Mouse (Mus musculus) bone marrow, adult 2 months (tissue): ENCODE measurements around the gene Atf7. TPM values are rescaled to one million over a fixed set of nuclear protein-coding genes. Genes with fewer than 3 reads are reported as not detected.

ENCODE experiments used
- H3K27ac ChIP-seq: fragments of 200-500 bp; 2 replicates; pipeline ENCODE4 v1.5.1; 2012; ENCODE audit warnings: low read depth, mild to moderate bottlenecking, control low read depth, inconsistent platforms, low read length; ENCODE audit not compliant: control insufficient read depth, poor library complexity, insufficient read depth
- H3K4me1 ChIP-seq: fragments of 200-500 bp; 2 replicates; pipeline ENCODE4 v1.6.1; 2011; ENCODE audit warnings: low read length; ENCODE audit not compliant: control insufficient read depth, insufficient read depth
- H3K4me3 ChIP-seq: fragments of 200-500 bp; replicated peaks from 2 replicates; pipeline ENCODE3; 2011; ENCODE audit warnings: mild to moderate bottlenecking, low read depth, low read length, control low read depth; ENCODE audit not compliant: control insufficient read depth
- CTCF ChIP-seq: fragments of 200-500 bp; IDR thresholded peaks from 2 replicates; pipeline ENCODE4 v1.5.1; 2011; ENCODE audit warnings: low read length, control low read depth; ENCODE audit not compliant: control insufficient read depth, insufficient read depth
- POLR2A ChIP-seq: fragments of 200-500 bp; IDR thresholded peaks from 2 replicates; pipeline ENCODE4 v1.6.1; 2011; ENCODE audit warnings: low read depth, mild to moderate bottlenecking, control low read depth, low read length, borderline replicate concordance; ENCODE audit not compliant: control insufficient read depth
- WGBS: fragments of 180-500 bp; shearing (Covaris S2); methylation state at CpG from one replicate; pipeline ENCODE4 v1.1.7; 2018; 5-methylcytosine and 5-hydroxymethylcytosine counted together
- polyA plus RNA-seq: library from polyadenylated mRNA; stranded (reverse); fragments of >200 nt; gene quantifications from 2 replicates; pipeline ENCODE4 v1.2.4, GENCODE M21; 2011; ENCODE audit warnings: low replicate concordance; ENCODE audit not compliant: missing spikeins, insufficient read depth, insufficient read length

The Atf7 gene
- polyA plus RNA-seq, 1 experiment, result 45.2 TPM

DNA sequence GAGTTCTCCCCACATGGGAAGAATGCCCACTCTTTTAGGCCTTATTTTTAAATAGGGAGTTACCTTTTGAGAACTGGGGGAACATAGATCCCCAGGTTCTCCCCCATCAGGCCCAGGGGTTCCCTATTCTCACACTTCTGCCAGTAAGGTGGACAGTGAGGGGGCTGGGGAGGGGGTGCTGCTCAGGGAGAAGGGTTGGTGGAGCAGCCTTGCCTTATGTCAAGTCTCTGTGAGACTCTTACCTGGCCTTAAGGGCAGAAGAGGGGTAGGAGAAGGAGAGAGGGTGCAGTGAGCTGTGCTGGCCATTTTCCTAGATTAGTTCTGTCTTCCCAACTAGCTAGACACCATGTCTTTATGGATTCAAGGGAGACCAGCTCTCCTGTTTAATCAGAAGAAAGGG, 112.8 kb downstream of the Atf7 start:
- TF ChIP-seq POLR2A (no peak), CTCF (no peak)
- no peak overlapping the region for H3K4me3 ChIP-seq
- H3K27ac ChIP-seq, result no peak overlapping the region
- H3K4me1 ChIP-seq, result no peaks in the 10 kb centered on the region; the same call in 1 of the 2 replicates

DNA sequence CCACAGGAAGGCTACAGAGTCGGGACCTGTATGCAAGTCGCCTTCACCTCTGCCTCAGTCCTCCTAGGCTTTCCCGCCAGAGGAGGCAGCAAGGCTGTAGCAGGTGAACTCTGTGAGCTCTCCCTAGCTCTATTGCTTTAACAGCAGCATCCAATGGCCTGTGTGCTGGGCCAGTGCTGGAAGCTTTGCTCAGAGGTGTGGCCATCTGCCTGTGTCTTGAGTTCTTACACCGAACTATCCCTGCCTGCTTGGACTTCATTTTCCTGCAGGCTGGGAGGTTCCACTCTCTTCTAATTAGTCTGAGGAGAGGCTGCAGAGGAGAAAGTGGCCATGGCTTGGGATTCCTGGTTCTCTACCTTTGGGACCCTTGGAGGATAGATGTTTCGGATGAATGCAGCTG, 113.3 kb downstream of the Atf7 start:
- no peaks in the 10 kb centered on the region; the same call in 1 of the 2 replicates for H3K4me1 ChIP-seq
- H3K27ac ChIP-seq, result no peak overlapping the region
- TF ChIP-seq CTCF (no peak), POLR2A (no peak)
- 84% methylated on average over 5 of the region's 5 CpGs for WGBS
- no peak overlapping the region for H3K4me3 ChIP-seq

DNA sequence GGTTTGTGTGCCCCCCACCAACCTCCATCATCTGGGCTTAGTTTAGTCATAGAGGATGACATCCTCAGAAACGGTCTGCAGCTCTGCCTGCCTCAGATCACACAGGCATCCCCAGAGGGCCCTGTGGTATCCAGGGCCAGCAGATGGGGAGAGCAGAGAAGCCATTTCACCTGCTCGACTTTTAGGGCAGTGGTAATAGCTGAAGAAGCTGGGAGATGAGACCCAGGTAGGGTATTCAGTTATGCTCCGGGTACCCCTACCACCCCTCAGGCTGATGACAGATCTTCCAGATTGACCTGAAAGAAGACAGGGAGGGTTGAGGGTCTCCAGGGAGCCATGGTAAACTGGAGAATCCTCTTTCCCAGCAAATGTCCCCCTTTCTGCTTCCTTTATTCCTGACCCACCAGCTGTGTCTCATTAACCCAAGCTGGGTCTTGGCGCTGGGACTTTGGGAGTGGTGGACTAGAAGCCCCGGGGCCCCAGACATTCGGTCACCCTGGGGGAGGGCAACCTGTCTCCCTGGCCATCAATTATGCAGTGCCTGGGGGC, 113.9 kb downstream of the Atf7 start:
- TF ChIP-seq POLR2A (no peak), CTCF (no peak)
- 59% methylated on average over 6 of the region's 6 CpGs for WGBS
- Histone ChIP-seq H3K27ac (no peak overlapping the region), H3K4me3 (no peak overlapping the region), H3K4me1 (no peaks in the 10 kb centered on the region; the same call in 1 of the 2 replicates)

DNA sequence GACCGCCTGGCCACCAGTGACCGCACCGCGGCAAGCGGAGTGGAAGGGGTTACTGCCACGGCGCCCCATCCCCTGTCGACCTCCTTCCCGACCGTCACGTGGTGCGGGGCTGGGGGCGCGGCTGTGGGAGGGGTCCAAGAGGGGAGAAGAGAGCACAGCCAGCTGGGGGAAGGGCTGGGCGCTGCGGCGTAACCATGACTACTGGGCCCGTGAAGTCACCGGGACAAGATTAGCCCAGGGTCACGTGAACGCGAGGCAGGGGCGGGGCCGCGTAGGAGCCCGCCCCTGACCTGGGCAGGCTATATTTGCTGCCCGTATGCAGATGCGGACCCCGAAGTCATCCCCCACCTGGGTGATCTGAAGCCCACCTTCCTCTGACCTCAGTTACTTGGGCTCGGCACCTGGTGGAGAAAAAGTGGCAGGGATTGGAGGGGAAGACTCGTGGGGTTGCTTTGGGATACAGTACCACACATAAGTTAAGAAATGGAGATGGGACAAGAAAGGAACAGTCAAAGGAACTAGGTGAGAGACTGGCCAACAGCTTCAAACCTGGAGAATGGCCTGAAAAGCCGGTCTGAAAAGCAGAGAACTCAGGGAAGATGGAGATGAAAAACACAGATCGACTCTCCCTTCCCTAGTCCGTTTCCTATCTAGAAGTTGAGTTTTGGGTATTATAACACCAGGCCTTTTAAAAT, 114.5 kb downstream of the Atf7 start:
- WGBS, result 5% methylated on average over 34 of the region's 34 CpGs
- peak overlapping the region; percentile 46 for H3K4me3 ChIP-seq
- TF ChIP-seq CTCF, result no peak
- no peak for TF ChIP-seq POLR2A
- no peak overlapping the region for H3K27ac ChIP-seq
- no peaks in the 10 kb centered on the region; the same call in 1 of the 2 replicates for H3K4me1 ChIP-seq

DNA sequence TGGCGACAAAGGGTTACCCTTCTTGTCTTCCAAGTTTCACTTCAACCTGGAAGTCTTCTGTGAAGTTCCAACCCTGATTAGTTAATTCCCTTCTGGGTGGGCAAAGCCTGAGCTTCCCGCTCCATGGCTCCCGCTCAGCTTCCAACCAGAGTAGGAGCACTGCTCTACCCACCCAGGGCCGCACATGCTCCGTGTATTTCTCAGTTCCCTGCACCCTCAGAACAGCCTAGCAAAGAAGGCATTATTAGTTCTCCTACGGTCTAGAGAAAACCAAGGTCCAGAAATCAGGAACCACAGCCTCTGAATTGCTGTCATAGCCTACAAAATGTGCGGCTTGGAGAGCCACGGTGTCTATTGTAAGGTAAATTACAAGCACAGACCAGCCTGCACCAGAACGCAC, 115.2 kb downstream of the Atf7 start:
- peak overlapping the region; percentile 46 for H3K4me3 ChIP-seq
- TF ChIP-seq POLR2A, result no peak
- no peak for TF ChIP-seq CTCF
- WGBS, result 29% methylated on average over 9 of the region's 9 CpGs
- no peaks in the 10 kb centered on the region; the same call in 1 of the 2 replicates for H3K4me1 ChIP-seq
- no peak overlapping the region for H3K27ac ChIP-seq

DNA sequence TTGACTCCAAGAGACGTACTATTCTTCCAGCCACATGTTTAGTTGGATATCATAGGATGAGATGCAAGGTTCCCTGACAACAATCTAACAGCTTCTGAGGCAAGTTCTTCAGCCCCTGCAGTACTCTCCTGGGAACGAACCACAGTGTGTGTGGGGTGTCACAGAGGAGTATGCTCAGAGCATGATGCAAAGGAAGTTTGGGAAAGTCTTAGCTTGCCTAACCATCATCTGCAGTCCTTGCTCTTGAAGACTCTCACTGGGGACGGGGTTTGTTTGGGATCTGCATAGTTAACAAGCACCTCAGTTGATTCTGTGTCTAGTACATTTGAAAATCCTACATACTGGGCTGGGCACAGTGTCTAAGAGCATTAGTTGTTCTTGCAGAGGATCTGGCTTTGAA, 116.9 kb downstream of the Atf7 start:
- H3K27ac ChIP-seq, result no peak overlapping the region
- 61% methylated on average over 3 of the region's 3 CpGs for WGBS
- H3K4me3 ChIP-seq, result no peak overlapping the region
- no peaks in the 10 kb centered on the region; the same call in 1 of the 2 replicates for H3K4me1 ChIP-seq
- no peak for TF ChIP-seq POLR2A
- TF ChIP-seq CTCF, result no peak

DNA sequence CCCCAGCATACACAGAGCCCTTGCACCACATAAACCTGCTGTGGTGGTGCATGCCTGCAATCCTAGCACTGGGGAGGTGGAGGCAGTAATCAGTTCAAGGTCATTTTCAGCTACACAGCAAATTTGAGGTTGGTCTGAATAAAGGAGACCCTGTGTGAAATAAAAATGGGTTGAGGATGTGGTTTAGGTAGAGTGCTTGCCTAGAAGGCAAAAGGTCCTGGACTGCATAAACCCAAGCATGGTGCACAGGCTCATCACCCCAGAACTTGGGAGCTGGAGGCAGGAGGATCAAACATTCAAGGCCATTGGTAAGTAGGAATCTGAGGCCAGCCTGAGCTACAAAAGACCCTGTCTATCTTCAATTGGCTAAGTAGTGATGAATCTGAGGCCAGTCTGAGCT, 117.7 kb downstream of the Atf7 start:
- Histone ChIP-seq H3K4me1 (no peaks in the 10 kb centered on the region; the same call in 1 of the 2 replicates), H3K4me3 (no peak overlapping the region), H3K27ac (no peak overlapping the region)
- TF ChIP-seq CTCF, result no peak

DNA sequence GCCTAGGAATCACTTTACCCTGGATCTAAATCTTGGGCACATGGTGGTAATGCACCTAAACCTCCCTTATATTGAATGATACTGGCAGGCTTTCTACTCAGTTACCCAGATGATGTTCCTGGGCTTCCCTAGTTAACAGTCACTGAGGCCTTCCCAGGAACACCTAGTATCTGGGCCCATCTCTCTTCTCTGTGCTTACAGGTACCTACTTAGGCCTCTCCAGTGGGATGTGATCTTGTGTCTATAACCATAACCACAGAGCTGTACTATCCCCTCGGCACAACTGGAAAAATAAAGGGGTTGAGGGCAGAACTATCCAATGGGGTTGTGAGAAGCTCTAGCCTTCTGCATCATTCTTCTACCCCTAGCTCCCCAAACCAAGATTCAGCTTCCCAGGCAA, 118.4 kb downstream of the Atf7 start:
- Histone ChIP-seq H3K27ac (no peak overlapping the region), H3K4me3 (no peak overlapping the region), H3K4me1 (no peaks in the 10 kb centered on the region; the same call in 1 of the 2 replicates)
- TF ChIP-seq POLR2A (no peak), CTCF (no peak)
- 79% methylated on average over 1 of the region's 1 CpGs for WGBS
